Mouse (Mus musculus): ENCODE results near the gene Slc41a3.

The Slc41a3 gene

GRCm38 (mm10) chr6:90600351-90600750 lies 4.2 kb upstream of the Slc41a3 start:
- no peak for DNase-seq

GRCm38 (mm10) chr6:90601736-90602135 lies 2.8 kb upstream of the Slc41a3 start:
- no peak for DNase-seq

GRCm38 (mm10) chr6:90602304-90602703 lies 2.2 kb upstream of the Slc41a3 start:
- no peak for DNase-seq

GRCm38 (mm10) chr6:90603126-90603525 lies 1.4 kb upstream of the Slc41a3 start:
- no peak for DNase-seq

- DNase-seq = peak; percentile 48
Observed at GRCm38 (mm10) chr6:90604130-90604529, 395 bp upstream of the Slc41a3 start.

- no peak for DNase-seq
Observed at GRCm38 (mm10) chr6:90605298-90605665, 757 bp downstream of the Slc41a3 start.

- DNase-seq = peak; percentile 85
Observed at GRCm38 (mm10) chr6:90606538-90606937, 2.0 kb downstream of the Slc41a3 start.

GRCm38 (mm10) chr6:90607196-90607595 lies 2.7 kb downstream of the Slc41a3 start:
- DNase-seq = peak; percentile 88

GRCm38 (mm10) chr6:90608186-90608585 lies 3.7 kb downstream of the Slc41a3 start:
- DNase-seq = peak; percentile 62

GRCm38 (mm10) chr6:90610248-90610647 lies 5.7 kb downstream of the Slc41a3 start:
- no peak for DNase-seq

GRCm38 (mm10) chr6:90613277-90613676 lies 8.8 kb downstream of the Slc41a3 start:
- no peak for DNase-seq

GRCm38 (mm10) chr6:90615362-90615761 lies 10.8 kb downstream of the Slc41a3 start:
- DNase-seq = no peak

GRCm38 (mm10) chr6:90615991-90616390 lies 11.5 kb downstream of the Slc41a3 start:
- no peak for DNase-seq

- DNase-seq = no peak
Observed at GRCm38 (mm10) chr6:90616481-90616880, 12.0 kb downstream of the Slc41a3 start.

GRCm38 (mm10) chr6:90618274-90618673 lies 13.7 kb downstream of the Slc41a3 start:
- DNase-seq = peak; percentile 79

GRCm38 (mm10) chr6:90618821-90619636 lies 14.5 kb downstream of the Slc41a3 start:
- peak; percentile 55 for DNase-seq

GRCm38 (mm10) chr6:90619936-90620335 lies 15.4 kb downstream of the Slc41a3 start:
- DNase-seq = no peak

- no peak for DNase-seq
Observed at GRCm38 (mm10) chr6:90620791-90621583, 16.5 kb downstream of the Slc41a3 start.

- no peak for DNase-seq
Observed at GRCm38 (mm10) chr6:90621584-90621890, 17.0 kb downstream of the Slc41a3 start.

- DNase-seq = peak; percentile 58
Observed at GRCm38 (mm10) chr6:90622758-90623455, 18.4 kb downstream of the Slc41a3 start.

- DNase-seq = no peak
Observed at GRCm38 (mm10) chr6:90623456-90623836, 18.9 kb downstream of the Slc41a3 start.

- DNase-seq = no peak
Observed at GRCm38 (mm10) chr6:90624184-90624583, 19.7 kb downstream of the Slc41a3 start.

- DNase-seq = peak; percentile 66
Observed at GRCm38 (mm10) chr6:90624733-90625132, 20.2 kb downstream of the Slc41a3 start.

All from thymus, postnatal 4 days (tissue).